Mouse (Mus musculus) layer of hippocampus, postnatal 36 days (tissue): Measurements from ENCODE around the gene Alpi. TPM values are rescaled to one million over a fixed set of nuclear protein-coding genes. Genes with fewer than 3 reads are reported as not detected.

Experiments
- DNase-seq, 2 experiments: peaks; one replicate each; pipeline ENCODE4 v3.0.0; 2022
- total RNA-seq, 2 experiments: library from RNA; stranded (reverse); gene quantifications; 2 replicates each; pipeline ENCODE4 v1.2.3; 2021

Alpi gene
- total RNA-seq: not detected

DNA sequence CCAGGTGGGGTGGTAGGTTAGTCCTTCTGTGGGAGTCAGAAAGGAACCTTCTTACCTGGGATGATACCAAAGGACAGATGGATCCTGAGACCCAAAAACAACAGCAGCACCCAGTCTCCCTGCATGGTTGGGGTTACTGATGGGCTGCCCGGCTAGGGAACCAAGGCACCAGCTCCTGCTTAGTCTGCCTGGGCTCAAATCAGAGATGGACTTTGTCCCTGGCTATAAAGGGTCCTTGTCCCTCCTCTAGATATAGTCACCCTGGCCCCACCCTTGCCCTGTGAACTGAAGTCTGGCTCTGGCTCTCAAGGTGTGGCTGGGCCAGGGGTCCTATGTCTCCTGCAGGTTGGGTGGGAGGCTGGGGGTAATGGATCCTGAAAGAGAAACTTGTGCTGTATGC lies at the start of gene Alpi:
Gene Alpi, minus strand, starts transcription at position 196 of the 400 bp plus-strand sequence.
- DNase-seq: no peak

GRCm38 (mm10) chr1:87149422-87149821 lies 48.0 kb upstream of the Alpi start:
- DNase-seq: no peak

- no peak for DNase-seq
Observed at GRCm38 (mm10) chr1:87143141-87143540, 41.7 kb upstream of the Alpi start.

- DNase-seq: peak in 1 of 2 experiments; percentile 23
Observed at GRCm38 (mm10) chr1:87142456-87142855, 41.0 kb upstream of the Alpi start.

DNA sequence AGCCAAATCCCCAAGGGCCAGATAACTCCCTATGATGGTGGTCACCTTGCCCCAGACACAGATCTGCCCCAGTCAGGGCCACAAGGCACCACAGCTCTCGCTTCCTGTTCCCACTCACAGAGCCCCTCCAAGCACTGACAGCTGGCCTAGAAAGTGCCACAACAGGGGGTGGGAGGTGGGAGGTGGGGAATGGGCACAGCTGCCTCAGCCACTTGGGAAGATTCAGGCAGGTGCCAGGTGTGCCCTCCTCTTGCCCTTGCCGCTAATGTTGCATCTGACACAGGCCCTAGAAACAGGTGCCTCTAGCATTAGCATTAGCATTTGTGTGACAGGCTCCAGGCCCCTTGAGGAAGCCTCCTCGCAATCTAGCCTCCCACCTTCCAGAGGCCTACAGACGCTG lies 40.1 kb upstream of the Alpi start:
- DNase-seq: no peak

- no peak for DNase-seq
Observed at GRCm38 (mm10) chr1:87131803-87132202, 30.4 kb upstream of the Alpi start.

DNA sequence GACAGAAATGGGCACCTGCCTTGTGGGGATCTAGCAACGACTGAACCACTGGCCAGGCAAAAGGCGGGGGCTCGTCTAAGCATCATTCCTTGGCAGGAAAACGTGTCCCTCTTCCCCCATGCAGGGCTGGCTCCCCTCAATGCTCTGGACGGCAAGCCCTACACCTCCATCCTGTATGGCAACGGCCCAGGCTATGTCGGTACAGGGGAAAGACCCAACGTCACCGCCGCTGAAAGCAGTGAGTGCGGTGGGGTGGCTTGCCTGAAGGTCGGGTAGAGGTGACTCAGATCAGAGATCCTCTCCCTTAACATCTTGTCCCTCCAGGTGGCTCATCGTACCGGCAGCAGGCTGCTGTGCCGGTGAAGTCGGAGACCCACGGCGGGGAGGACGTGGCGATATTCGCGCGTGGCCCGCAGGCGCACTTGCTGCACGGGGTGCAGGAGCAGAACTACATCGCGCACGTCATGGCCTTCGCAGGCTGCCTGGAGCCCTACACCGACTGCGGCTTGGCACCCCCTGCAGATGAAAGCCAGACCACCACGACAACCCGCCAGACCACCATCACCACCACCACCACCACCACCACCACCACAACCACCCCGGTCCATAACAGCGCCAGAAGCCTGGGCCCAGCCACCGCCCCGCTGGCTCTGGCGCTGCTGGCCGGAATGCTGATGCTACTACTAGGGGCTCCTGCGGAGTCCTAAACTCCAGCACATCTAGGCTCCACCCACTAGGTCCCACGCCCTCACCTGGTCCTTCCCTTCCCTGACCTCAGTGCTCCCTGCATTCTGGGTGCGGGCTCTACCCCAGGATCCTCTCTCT lies 26.0 kb upstream of the Alpi start:
- DNase-seq: peak; percentile 27

DNA sequence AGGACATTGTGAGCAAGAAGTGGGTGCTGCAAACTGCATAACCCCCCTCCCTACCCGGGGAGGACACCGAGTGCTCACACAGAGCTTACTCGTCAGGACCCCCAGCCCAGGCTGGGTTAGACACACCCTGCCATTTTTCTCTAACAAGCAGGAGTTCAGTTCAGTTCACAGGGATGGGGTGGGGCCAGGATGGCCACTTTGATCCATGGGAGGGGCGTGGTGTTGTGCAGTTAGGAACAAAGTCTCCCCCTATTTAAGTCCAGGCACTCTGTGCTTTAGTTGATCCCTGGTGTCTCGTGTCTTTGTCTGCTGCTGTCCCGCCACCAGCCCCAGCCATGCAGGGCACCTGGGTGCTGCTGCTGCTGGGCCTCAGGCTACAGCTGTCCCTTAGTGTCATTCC lies 23.3 kb upstream of the Alpi start, which contains the start of gene Akp3:
Gene Akp3, plus strand, starts transcription at position 301 of the 400 bp plus-strand sequence.
- DNase-seq: no peak

GRCm38 (mm10) chr1:87114784-87115183 lies 13.4 kb upstream of the Alpi start:
- DNase-seq: no peak

DNA sequence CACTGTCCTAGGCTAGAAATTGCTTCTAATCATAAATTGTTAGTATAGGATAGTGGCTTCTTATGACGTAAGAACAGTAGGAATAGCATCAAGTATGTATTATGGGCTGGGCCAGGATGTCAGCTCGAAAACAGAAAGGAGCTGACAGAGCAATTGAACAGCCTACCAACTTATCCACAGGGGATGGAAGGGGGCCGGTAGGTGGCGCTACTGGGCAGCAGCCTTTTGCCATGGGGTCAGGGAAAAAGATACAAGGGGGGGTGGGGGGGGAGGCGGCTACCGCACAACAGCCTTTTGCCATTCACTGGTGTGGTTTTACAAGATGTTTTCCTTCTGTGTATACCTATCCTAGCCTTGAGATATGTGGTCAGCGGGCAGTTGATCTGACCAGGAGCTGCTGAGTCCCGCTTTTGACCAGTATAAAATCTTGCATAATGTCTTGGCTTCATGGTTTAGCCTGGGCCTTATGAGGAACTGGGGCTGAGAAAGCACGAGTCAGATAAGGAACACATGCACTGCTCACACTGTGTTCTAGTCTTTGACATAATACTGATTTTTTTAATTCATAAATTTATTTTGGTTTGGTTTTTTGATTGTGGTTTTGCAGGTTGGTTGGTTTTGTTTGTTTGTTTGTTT lies 10.4 kb upstream of the Alpi start:
- DNase-seq: peak in 1 of 2 experiments; percentile 15

- no peak for DNase-seq
Observed at GRCm38 (mm10) chr1:87108564-87108963, 7.2 kb upstream of the Alpi start.

DNA sequence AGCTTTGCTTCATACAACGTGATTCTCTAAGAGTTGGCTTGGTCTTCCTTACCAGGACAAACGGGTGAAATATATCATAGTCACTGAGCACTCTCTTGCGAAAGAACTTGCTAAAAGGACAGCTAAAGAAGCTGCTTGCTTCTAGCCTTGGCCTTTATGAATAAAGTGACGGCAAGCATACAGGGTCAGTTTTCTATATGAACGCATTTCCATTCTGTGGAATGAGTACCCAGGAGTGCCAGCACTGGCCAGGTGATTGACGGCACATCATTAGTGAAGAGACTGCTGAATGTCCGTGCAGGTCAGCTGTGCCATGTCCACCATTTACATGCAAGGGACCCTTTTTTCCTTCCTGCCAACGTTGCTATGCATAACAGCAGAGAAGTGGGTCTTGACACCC lies 5.1 kb upstream of the Alpi start:
- DNase-seq: no peak

GRCm38 (mm10) chr1:87103936-87104335 lies 2.5 kb upstream of the Alpi start:
- no peak for DNase-seq

GRCm38 (mm10) chr1:87102114-87102513 lies 708 bp upstream of the Alpi start:
- DNase-seq: no peak

DNA sequence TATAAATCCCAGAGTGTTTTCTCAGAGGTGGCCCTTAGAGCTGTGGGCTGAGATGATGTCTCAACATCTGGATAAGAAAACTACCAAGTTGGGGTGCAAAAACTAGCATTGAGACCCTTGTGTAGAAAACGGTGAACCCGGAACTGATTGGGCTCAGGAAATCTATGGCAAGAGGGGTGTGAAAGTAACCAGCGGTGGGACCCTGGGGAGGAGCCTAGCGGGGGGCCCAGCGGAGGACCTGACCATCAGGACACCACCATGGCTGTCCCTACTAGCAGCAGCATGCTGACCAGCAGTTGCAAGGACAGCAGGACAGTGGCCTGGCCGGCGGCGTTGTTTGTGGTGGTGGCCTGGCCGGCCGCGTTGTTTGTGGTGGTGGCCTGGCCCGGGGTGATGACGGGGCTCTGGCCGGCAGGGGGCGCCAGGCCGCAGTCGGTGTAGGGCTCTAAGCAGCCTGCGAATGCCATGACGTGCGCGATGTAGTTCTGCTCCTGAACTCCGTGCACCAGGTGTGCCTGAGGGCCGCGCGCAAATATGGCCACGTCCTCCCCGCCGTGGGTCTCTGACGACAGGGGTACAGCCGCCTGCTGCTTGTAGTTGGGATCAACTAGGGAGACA lies 2.9 kb downstream of the Alpi start:
- peak; percentile 16 to 34 for DNase-seq

DNA sequence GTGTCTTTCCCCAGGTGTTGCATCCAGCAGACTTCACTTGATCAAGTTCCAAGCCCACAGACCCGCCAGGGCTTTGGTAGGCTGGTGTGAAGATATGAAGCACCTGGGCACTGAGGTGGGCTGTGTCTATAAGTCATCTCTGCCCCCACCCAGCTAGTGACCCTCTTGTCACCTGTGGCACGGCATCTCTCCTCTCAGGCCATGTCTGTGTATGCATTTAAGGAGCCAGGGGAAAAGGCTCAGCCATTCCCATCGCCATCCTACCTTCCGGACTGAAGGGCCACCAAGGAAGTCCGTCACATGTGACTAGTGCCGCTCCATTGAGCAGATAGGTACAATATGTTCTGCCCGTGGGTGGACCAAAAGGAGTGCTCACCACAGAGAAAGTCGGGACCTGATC lies 5.8 kb downstream of the Alpi start:
- DNase-seq: no peak

DNA sequence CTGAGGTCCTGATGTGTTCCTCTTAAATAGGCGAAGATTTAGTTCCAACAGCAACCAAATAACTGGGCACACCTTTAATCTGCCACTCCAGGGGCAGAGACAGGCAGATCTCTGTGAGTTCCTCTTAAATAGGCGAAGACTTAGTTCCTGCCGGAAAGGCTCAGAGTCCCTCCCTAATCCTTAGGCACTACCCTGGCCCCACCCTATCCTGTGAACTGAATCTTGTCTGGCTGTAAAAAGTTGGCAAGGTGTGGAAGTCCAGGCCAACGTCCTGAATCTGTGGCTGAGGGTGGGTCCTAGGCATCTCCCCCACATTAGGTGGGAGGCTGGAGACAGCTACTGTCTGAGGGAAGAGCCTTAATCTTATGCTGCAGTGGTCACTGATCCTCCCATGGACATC lies 11.6 kb downstream of the Alpi start, which contains the start of gene Alppl2:
Gene Alppl2, minus strand, starts transcription at position 101 of the 400 bp plus-strand sequence.
- DNase-seq: no peak

DNA sequence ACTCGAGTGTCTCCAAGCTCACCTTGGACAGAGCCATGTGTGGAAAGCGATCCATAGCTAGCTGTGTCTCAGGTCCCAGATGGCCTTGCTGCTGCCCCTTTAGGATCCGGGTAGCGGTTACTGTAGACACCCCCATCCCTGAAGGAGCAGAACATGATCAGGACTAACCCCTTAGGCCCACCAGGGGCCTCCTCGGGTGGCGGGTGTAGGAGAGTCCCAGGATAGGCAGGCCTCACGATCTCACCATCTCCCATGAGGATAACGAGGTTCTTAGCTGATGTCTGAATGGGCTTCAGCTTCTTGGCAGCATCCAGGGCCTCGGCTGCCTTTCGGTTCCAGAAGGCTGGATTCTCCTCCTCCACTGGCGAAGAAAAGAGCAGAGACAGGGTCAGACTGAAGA lies 12.2 kb downstream of the Alpi start:
- no peak for DNase-seq

GRCm38 (mm10) chr1:87086964-87087363 lies 14.4 kb downstream of the Alpi start:
- DNase-seq: no peak

DNA sequence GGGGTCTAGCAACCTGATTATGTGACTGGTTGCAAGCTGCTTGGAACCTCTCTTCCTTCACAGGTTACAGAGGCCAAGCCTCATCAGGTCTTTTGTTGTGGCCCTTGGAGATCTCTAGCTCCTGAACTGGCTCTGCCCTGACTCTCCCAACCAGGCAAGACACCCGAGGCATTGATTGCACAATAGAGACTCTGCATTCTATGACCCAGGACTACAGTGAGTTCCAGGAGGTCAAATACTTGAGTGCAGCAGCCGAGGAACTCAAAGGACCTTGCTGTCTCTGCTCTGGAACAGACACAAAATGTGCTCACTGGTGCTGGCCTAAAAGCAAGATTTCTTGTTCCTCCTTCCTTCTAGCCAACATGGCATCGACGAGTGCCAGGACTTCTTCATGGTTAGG lies 15.2 kb downstream of the Alpi start:
- no peak for DNase-seq

DNA sequence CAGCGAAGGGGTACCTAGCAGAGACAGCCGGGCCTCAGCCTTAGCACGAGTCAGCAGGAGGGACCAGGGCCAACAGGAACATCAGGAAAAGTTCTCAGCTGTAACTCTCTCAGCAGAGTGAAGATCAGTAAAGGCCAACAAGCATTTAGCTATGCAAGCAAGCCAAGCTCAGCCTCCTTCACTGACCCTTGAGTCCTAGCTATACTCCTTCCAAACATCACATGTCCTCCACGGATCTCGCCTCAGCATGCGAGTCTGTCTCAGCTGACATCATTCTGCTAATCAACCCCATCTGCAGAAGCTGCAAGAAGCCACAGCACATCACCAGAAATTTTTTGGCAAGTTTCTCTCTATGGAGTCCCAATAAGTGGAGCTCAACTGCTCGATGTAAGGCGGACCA lies 27.6 kb downstream of the Alpi start:
- DNase-seq: no peak

GRCm38 (mm10) chr1:87070720-87071119 lies 30.7 kb downstream of the Alpi start:
- DNase-seq: no peak

DNA sequence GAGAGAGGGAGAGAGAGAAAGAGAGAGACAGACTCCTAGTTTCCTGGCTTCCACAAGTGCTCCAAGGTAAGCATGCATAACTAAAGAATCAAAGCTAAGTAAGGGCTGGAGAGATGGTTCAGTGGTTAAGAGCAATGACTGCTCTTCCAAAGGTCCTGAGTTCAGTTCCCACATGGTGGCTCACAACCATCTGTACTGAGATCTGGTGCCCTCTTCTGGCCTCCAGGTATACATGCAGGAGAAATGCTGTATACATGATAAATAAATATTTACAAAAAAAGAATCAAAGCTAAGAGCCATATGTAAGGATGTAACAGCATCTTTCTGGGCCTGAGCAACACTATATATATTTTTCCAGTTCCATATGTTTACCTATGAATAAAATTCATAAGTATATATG lies 40.5 kb downstream of the Alpi start:
- no peak for DNase-seq
